Mouse (Mus musculus) cerebellum, adult 2 months (tissue): ENCODE results near the gene Snd1.

ENCODE experiments used
- CTCF ChIP-seq: fragments of 200-500 bp; IDR thresholded peaks from 2 replicates; pipeline ENCODE4 v1.5.1; 2011; ENCODE audit warnings: low read depth, mild to moderate bottlenecking, control low read depth, low read length, moderate library complexity, borderline replicate concordance; ENCODE audit not compliant: insufficient read depth
- POLR2A ChIP-seq: fragments of 200-500 bp; IDR thresholded peaks from 2 replicates; pipeline ENCODE4 v1.6.1; 2011; ENCODE audit warnings: low read length, control low read depth, borderline replicate concordance; ENCODE audit not compliant: insufficient read depth

DNA sequence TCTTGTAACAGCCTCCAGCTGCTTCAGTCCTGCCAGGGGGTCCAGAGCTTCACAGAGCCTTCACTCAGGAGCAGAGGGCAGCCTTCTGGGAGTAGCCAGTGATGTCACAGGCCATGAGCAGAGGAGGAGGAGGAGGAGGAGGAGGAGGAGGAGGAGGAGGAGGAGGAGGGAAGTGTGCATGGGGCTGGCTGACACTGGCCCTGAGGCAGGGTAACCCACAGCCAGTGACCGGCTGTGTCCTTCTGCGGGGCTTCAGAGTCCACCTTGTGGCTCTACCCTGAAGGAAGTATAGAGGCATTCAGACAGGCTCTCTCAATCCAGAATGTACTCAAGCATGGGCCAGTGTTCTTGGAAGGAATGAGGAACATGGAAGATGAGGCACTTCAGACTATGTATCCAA lies 25.7 kb upstream of the Snd1 start, which contains the start of gene Pax4:
- TF ChIP-seq CTCF: no peak
- TF ChIP-seq POLR2A: no peak
